Mouse (Mus musculus) mouse trophoblast stem cell (cell line): ENCODE data around the gene Ccser2.
"Not testable (repeated sequence)": the region's sequence is repeated elsewhere in the genome, so short reads cannot be mapped to it uniquely, and the experiment has no call there.

Experiments
- in situ Hi-C, 2 experiments: fragments of 300-500 bp; cut with MseI, MboI; formaldehyde crosslinking; loops; 2 replicates in 1 of 2; 3 replicates in 1 of 2; pipeline ENCODE4 v1.15.1; 2025

Ccser2 gene

DNA sequence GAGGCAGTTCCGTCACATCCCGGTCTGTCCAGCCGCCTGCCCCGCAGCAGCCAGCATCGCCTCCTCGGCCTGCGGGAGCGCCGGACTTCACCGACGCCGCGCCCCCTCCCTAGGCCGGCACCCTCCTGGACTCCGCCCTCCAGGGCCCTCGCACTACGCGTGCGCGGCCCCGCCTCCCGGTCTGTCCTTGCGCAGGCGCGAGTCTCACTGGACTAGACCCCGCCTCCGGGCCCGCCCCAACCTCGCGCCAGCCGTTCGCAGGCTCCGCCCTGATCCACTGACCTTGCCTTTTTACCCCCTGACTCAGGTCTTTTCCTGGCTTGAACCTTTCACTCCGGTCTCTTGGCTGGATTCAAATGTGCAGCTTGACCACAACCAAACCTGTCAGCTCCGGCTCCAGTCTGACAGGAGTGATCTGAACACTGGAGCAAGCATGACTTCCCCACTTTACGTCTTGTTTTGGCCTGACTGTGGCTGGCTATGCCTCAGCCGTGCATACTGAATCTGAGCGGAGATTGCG is at the start of gene Ccser2:
Ccser2 (minus strand) TSS at position 150 of the 520 bp plus-strand sequence.
- in situ Hi-C loops: no loop called here

DNA sequence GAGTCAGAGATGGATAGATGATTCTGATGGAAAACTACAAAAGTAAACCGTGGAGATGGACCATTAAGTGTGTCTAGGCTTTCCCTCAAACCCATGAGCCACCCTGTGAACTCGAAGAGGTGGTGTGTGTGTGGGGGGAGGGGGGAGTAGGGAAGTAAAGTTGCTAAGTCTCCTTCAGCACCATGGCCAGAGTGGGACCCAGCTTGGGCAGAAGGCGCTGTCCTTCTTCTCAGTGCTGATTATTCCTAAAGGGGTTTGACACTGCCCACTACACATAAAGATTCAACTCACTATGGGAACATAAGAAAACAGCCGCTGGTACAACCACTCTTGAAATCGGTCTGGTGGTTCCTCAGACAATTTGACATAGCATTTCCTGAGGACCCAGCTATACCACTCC is 47.3 kb upstream of the Ccser2 start:
- in situ Hi-C loops: no loop called here

DNA sequence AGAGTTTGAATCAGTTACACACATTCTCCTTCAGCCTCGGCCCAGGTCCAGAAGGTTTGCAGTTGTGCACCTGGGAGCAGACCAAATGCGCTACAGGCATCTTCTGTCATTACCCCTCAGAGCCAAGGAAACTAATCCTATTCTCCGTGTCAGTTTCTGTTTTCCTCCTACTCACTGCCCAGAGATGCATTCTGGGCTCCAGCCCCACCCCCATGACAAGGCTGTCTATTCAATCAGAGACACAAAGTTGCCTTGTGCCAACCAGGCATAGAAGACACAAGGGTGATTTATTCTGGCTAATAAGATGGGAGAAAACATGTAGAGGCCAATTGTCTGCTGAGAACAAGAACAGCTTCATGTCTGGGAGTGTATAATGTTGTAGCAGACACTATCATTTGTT is 45.1 kb upstream of the Ccser2 start:
- in situ Hi-C loops: no loop called here

DNA sequence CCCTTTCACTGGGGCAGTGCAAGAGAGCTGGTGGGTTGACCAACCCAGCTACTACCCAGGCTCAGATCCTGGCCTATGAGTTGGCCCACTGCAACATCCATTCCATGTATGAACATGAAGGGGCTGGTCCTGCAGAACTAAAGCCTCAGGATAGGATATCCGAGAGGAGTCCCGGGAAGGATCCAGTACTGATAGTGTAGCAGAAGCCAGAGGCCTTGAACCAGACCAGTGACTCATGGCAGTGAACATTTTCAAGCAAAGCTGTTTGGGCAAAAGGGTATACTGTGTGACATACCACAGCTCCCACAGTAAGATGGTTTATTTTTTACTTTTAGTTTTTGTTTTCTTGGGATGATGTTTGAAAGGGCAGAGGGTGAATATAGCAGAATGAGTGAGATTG is 41.1 kb upstream of the Ccser2 start:
- in situ Hi-C loops: no loop called here

DNA sequence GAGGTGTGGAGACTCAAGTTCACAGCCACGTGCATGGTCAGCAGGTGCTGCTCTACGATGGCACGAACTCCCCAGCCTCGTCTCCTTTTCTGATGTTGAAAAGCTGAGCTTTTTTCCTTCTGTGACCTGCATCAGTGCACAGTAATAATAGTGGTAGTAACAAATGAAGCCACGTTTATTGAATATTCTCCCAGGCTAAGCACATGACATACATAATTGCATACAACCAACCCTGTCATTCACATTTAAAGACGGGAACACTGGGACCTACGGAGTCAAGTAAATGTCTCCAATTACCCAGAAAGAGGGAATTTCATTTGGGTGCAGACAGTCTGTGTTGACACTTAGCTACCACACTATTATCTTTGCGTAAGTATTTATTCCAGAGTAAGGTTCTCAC is 37.9 kb upstream of the Ccser2 start:
- in situ Hi-C loops: no loop called here

DNA sequence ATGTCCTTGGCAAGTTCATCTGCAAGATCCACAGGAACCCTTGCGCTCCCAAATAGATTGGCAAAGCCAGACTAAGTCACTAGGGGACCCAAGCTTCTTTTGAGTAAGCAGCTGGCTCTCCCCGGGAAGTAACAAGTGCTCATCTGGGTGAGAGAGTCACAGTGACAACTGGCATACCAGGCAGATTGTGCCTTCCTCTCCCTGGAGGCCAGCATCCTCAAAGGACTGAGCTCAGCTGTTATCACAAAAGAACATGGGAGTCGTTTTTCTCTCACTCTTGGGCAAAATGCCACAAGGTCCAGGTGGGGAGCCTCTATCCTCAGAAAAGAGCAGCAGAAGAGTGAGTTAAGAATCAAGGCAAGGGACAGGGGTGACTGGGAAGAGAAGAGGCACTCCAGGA is 37.3 kb upstream of the Ccser2 start:
- in situ Hi-C loops: no loop called here

DNA sequence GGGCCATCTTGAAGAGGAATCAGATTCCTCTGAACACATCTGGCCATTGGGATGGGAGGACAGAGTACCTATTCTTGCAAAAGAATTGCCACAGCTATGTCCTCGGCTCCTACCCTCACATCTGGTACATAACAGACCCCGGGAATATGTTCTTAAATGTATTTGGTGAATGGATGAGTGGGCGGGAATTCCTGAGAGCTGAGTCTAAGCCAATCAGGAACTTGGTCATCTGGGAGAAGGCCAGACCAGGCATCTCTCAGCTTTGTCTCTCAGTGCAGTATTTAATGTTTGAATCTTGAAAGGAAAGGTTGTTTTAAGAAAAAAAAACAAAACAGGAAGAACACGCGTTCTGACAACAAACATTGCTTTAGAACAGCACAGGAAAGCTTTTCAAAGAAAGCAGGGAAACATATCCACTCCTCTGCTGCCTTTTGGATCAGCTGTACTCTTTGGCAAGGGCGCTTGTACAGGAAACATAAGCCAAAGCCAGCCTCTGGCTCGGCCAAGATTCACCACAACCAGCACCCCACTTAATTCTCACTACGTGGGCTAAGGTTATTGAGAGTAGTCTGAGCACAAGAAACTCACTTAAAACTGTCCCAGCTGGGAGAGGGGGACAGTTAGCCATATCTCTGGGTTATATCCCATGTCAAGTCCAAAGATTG is 35.0 kb upstream of the Ccser2 start:
- in situ Hi-C loops: no loop called here

DNA sequence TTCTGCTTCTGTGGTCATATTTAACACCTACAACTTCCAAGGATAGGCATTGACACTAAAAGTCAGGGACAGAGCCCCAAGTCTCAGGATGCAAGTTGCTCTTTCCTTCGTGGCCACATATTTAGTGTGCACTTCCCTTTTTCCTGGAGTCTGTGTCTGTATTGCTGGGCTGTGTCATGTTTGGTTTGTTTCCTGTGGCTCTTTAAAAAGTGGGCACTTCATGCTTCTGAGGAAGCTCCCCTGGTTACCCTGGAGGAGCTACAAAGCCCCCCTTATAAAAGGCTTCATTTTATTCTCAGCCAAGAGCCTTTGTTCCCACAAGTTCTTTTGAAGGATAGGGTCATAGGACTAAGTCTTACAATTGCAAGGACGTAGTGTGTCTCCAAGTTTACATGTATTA is 34.3 kb upstream of the Ccser2 start:
- in situ Hi-C loops: no loop called here

DNA sequence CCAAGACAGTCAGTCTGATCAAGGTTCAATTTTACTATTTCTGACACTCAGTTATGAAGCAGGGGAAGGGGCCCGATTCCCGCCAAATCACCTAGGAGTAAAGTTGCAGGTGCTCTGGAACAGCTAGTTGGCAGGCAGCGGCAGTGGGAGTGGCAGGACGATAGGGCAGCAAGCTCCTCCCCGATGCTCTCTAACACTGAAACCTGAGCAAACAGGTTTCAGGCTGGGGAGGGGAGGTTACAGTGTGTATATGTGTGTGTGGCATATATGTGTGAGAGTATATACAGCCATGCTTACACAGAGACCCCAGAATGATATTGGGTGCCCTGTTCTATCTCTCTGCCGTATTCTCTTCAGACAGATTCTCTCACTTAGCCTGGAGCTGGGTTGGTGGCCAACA is 32.2 kb upstream of the Ccser2 start:
- in situ Hi-C loops: not testable (repeated sequence)

DNA sequence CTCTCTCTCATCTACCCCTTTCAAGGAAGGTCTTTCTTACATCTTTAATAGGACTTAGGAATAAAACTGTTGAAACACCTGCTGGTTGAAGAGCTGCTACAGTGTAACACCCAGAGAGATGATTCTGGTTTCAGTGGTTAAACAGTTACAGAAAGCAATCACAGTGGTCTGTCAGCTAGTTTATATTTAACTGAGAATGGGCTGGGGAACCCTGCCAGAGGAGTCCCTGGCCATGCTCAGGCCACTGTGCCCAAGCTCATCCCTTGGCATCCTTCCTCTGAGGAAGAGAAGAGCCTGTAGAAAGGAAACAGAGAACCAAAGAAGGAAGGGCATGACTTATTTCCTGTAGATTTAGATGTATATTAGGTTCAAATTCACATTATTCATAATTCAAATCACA is 21.2 kb upstream of the Ccser2 start:
- in situ Hi-C loops: no loop called here

DNA sequence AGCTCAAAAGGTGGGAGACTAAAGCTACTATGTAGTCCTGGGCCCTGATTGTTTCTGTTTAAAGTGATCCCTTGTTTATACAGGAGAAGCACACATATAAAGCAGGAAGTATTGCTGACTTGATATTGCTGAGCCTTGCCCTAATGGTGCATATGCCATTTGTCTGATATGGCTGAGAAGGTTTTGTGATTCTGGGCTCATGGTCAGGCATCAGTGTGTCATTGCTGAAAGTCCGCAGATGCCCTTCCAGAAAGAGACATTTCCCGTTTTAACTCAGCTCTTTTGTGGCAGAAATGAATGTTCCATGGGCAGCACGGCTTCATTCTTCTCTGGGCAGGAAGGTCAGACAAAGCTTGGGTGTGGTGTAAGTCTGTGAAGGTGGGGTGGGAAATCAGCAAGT is 17.1 kb upstream of the Ccser2 start:
- in situ Hi-C loops: no loop called here

DNA sequence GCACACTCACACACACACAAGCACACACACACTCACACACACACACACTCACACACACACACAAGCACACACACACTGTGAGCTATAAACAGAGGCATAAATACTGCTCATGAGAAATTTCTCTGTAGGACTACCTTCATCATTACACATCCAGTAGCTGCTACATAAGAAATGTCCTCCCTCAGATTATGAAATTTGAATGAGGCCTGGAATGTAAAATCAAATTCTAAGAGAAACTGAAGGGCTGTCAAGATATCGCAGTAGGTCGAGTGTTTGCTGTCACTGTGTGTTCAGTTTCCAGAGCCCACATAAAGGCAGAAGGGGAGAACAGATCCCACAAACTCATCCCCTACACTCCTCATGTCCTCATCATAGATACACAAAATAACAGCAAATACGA is 6.4 kb upstream of the Ccser2 start:
- in situ Hi-C loops: no loop called here

DNA sequence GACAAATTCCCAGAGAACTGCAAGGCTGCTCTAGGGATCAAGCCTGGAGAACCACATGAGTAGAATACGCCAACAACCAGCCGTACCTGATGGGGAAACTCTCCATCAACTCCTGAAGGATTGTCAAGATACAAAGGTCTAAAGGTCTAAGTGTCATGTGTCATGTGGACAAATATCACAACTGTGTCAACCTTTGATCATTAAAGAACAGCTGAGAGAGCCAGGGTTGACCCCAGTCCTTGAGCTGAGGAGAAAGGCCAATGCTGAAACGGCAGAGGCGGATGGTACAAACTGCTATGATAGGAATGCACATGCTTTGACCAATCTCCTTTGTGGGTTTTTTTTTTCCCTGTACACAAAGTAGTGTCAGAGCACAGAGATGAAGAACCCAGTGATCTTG is 2.6 kb upstream of the Ccser2 start:
- in situ Hi-C loops: no loop called here

DNA sequence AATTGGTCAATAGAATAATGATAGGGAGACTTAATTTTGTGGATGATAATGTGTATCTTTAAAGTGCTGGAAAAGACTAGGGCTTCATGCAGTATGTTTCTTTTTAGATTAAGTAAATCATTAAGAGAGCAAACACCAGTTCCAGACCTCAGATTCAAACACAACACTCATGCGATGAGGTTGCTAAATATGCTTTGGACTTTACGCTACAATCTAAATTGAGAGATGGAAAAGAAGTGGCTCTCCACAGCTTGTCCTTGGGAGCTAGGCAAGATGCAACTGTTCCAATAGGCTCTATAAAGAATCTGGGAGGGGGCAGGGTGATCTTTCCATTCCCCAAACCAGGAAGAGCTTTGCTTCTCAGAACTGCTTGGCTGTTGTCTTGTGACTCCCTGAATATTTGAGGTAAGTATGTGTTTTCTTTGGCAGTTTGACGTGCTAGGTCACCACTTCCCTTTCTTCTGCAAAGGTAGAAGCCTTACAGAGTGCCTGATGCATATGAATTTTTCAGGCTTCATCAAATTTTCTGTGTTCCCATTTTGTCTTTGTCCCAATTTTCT is 1.4 kb upstream of the Ccser2 start:
- in situ Hi-C loops: no loop called here

DNA sequence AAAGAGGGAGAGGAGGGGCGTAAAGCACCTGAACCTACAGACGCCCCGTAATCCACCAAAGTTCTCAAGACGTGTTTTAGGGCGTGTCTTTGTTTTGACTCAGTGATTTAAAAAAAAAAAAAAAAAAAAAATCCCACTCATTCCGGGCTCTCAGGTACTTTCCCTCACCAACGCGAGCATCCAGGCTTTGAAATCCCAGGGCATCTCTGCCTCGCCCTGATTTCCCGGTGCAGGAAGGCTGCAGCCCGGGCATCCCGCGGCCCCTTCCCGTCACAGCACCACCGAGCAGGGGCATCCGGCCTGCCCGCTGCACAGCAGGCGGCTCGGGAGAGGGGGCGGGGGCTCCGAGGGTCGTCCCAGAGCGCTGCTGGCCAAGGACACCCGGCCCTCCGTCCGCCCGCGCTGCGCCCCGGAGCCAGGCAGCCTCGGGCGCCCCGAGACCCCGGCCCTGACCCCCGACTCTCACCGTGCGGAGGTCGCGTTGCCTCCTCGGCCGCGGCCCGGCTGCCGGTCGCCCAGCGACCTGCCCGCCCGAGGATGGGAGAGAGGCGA is 425 bp downstream of the Ccser2 start:
- in situ Hi-C loops: no loop called here

DNA sequence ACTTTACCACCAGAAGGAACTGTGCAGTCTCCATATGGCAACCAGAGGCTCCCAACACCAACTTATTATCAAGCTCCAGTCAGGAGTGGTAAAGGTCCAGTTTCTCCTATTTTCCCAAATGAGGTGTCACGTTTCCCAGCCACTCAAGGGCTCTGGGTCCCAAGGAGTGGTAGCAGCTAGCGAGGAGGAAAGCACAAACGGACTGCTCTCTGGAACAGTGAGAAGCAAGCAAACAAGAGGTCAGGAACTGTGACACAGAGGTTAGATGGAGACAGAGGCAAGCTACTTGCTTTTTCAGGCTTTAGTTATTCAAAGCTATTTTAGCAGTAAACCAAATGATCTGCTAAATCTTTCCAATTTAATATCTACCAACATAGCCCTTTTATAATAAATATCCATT is 3.2 kb downstream of the Ccser2 start:
- in situ Hi-C loops: no loop called here

DNA sequence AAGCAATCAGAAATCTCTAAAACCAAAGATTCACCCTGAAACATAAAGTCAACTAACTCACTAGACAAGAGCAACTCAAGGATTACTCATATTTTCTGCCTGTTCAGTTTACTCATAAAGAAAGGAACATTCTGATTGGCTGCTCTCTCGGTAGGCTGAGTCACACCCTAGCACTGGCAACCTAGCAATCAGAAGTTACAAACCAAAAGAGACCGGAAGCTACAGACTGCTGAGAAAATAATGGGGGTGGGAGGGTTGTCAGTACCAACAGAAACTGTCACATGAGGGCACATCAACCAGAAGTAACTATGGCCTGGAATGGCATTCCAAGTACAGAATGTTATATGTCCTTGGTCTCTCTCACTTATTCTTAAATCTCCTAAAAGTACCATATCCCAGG is 6.1 kb downstream of the Ccser2 start:
- in situ Hi-C loops: no loop called here

DNA sequence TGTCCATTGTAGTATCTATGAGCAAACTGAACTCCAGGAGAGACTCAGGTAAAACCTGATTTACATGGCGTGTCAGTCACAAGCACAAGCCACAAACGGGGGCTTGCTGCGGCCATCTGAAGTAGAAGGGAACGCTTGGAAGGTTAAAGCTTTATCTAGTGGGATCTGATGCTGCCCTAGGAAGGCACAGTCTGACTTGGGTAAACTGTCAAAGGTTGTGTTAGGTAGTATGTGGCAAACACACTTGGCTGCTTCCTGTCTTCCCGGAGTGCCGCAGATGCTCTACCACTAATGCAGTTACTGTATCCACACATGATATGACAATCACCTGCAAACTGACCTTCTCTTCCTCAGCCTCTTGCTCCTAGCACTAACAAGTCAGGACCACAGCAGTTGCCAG is 10.9 kb downstream of the Ccser2 start:
- in situ Hi-C loops: no loop called here

DNA sequence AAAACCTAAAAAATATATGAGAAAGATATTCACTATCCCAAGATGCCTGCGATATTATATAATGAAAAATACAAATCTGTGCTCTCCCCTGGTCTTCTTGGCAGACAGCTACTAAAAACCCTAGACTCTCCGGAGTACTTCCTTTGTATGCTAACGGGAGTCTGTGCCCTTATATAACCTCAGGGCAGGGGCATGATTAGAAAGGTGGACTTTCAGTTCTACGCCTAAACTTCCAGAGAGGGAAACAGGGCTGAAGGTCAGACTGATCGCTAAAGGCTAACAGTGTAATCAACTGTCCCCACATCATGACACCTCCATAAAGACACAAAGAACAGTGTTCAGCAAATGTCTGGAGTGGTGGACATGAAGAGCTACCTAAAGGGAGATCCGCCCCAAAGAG is 11.3 kb downstream of the Ccser2 start:
- in situ Hi-C loops: no loop called here

DNA sequence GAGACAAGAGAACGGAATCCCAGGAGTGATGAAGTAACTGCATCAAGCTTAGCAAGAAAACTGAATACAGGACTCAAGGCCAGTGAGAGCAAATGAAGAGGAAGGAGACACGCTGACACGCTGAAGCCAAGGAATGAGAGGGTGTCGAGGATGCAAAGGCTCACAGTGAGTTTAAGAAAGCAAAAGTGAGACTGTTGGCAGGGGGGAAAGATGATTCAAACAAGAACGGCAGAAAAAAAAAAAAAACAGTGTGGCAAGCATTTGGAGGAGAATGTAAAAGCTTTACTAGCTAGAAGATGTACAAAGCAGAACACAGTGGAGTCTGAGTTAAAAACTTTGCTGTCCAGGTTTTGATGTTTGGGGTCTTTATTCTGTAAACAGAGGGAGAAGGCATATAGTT is 11.9 kb downstream of the Ccser2 start:
- in situ Hi-C loops: no loop called here

DNA sequence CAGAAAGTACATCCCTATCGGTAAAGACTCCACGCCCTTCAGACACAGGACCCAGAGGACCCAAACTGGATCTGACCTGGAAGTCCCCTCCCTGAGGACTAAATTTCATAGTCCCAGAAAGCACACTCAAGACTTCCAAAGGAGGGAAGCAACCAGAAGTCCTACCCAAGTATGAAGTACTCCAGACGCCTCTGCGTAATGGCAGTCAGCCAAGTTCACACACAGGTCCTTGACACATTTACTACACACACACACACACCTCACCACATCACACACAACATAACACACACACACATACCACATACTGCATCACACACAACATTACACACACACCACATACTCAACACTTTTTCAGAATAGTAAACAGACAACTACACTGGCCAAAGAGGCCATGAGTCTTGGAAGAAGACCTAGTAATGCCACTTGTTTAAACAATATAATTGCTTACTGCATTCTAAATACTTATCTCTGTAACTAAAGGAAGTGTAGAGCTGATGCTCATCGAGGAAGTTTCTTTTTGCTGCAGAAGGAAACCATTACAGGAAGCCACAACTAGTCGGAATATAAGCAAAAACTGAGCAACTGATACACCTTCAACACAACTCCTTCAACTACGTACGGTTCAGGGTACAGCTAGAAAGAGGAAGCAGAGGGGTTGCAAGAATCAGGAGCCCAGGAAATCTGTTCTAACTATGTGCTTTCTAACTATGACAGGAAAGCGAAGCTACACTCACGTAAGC is 15.7 kb downstream of the Ccser2 start:
- in situ Hi-C loops: no loop called here

DNA sequence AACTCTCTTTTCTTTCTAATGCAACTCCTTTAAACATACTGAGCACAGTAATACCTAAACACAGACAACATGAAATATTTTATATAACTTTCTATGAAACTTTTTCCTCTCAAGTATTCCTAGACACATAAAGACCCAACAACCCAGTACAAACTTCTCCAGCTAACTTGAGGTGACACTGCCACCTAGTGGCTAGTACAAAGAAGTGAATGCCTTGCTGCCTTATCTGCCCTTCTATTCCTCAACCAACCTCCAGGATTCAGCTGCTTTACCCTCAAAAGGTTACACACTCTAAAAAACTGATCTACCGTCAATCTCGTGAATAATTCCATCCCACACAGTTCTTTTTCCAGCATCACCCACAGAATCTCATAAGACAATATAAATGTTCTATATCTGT is 16.4 kb downstream of the Ccser2 start:
- in situ Hi-C loops: no loop called here

DNA sequence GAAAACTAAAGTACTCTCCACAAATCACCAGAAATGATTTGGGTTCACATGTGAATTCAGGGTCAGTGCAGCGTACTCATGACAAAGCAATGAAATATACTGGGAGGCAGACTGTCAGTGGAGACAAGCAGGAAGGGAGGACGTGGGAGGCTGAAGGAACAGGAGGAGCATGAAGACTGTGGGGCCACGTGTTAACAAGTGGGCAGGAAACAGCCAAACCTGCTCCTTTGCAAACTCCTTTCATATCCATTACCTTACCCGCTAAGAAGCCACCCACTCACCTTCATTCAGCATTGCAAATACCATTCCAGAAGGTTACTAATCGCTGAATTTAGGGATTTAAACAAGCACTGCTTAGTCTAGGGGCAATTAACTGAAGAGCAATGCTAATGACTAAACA is 25.9 kb downstream of the Ccser2 start:
- in situ Hi-C loops: no loop called here
